ENCODE assay signal across 8 mouse cellular contexts in genomic region chr2:68366091-68366896, GRCm38 (mm10).
DNase-seq lines count a peak whose midpoint lies in the region; ATAC-seq and TF ChIP-seq lines count a peak whose summit lies in the region.

No protein-coding gene starts in this region.

- TF ChIP-seq POLR2A in thymus, adult 2 months (IDR thresholded peaks at IDR 0.05; ENCODE audit: control insufficient read depth, extremely low read depth, insufficient read depth, low read length, poor library complexity): no peak

- no peaks in the 10 kb centered on the region for H3K36me3 ChIP-seq in thymus, adult 2 months (ENCODE audit: control insufficient read depth, insufficient read depth, low read length)

- H3K27me3 ChIP-seq in thymus, adult 2 months (ENCODE audit: control insufficient read depth, insufficient read depth, low read length): no peaks in the 10 kb centered on the region

- no peak overlapping the region for H3K4me3 ChIP-seq in thymus, adult 2 months (ENCODE audit: control insufficient read depth, insufficient read depth, low read length)

- peak; percentile 73 to 80 for ATAC-seq in hematopoietic stem cell, adult 5-6 weeks (replicated peaks in 1 of 2; ENCODE audit: insufficient read depth in 1 of 2, low FRiP score in 2 of 2, low TSS enrichment in 1 of 2, low read depth in 1 of 2, poor library complexity in 2 of 2, severe bottlenecking in 2 of 2)

- peak; percentile 38 for DNase-seq in thymus, adult 2 months
- DNase-seq in thymus, adult 18-20 months: no peak
- DNase-seq in mesoderm, embryonic 11.5 days (ENCODE audit: low read depth, low spot score): peak; percentile 60
- DNase-seq in MN1 (ENCODE audit: low spot score): no peak
- no peak for DNase-seq in frontal cortex, postnatal 10 days (ENCODE audit: low spot score in 2 of 2)
- no peak for DNase-seq in gastrocnemius, postnatal 10 days
- no peak for DNase-seq in lung, adult 18-20 months

- H3K4me1 ChIP-seq in thymus, adult 2 months (replicated peaks; ENCODE audit: control insufficient read depth, insufficient read depth, low read length): peaks cover 12% of the 10 kb centered on the region

- H3K27ac ChIP-seq in thymus, adult 2 months (ENCODE audit: control insufficient read depth, insufficient read depth, low read length): no peak overlapping the region

- 29% methylated on average over 18 of the region's 18 CpGs for WGBS in thymus, adult 2 months

- no peak for TF ChIP-seq CTCF in thymus, adult 2 months (IDR thresholded peaks at IDR 0.05; ENCODE audit: borderline replicate concordance, control insufficient read depth, extremely low read depth, insufficient read depth, low read length, poor library complexity)

Comparison
In these comparisons a context has a peak if more than half of its experiments do, and no peak if none do; other contexts are left out.
1. DNase-seq: peak in thymus, adult 2 months (single experiment) and mesoderm, embryonic 11.5 days (single experiment); none in thymus, adult 18-20 months (0 of 2), MN1 (single experiment), frontal cortex, postnatal 10 days (0 of 2), gastrocnemius, postnatal 10 days (single experiment) and lung, adult 18-20 months (0 of 2).